Mouse (Mus musculus) left cerebral cortex, adult 11 months (tissue): ENCODE measurements at regions not wholly inside any gene's neighbourhood (a gene's known extent, or its start where the extent isn't known, plus 50 kb on each side); places are given as distances from the start of the nearest gene placed in this dataset.

Experiments used
- DNase-seq: peaks from one replicate; pipeline ENCODE4 v3.0.0; 2022; ENCODE audit warnings: low spot score

DNA sequence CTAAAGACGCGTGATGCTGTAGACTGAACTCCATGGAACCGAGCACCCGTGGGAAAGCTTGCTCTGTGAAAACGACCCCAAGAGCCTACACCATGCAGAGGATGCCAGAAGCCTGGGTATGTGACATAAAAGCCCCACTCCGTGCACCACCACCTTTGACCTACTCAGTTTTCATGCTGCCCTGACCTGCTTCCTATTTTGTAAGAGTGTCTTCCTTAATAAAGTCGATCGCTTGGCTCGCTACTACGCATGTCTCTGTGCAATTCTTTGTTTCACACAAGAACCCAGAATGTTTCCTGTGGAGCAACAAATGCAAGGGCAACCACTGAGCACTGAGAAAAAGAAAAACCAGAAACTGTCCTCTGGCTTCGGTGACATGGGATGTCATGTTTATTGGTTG, 60.5 kb downstream of the Sec61b start:
- DNase-seq = no peak

DNA sequence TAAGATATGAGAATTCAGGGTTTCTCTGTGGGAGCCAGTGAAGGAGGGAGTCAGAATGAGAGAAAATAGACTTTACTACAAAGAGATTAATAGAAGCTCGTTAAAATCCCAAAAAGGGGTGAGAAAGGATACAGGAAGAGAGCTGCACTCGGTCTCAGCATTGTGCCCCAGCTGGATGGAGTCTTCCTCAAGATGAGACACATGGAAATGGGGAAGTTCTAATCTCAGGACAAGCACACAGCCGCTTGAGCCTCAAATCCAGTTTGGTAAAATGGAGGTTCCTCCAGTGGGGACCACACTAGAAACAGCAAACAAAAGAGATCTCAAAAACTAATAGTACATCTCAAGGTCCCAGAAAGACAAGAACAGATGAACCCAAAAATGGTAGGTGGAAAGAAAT, 93.2 kb downstream of the Sec61b start:
- DNase-seq = no peak

DNA sequence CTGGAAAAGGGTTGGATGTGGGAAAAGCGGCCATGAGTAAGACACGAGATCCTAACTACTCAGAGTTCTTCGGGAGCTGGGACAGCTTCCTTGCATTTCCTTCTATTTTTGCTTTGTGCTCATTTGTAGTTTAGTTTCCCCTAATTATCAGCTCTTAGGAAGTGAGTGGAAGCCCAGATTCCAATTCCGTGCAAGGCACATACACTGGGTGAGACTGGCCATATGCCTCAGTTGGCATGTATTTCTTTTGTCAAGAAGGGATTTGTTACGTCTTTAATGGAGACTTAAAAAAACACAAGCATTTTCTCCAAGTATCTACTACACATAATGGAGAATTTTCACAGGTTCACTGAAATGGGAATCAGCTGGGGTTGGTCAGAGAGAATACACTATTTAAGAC, 96.4 kb downstream of the Sec61b start:
- DNase-seq = no peak

DNA sequence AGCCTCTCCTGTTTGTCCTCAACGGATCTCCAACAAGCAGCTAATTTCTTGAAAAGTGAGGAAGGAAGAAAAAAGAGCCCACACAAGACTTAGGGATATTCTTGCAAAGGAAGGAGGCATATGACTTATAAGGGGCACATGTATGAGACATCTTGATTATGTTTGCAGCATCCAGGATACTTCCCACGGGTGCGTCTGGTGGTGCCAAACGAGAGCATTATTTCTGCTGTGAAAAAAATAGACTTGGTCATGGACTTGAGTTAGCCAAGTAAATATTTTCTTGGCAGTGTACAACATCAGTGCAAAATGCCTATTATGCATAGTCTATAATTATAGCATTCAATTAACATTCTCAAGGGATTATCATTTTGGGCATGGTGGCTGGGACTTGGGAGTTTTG, 101.6 kb downstream of the Sec61b start:
- DNase-seq = no peak

DNA sequence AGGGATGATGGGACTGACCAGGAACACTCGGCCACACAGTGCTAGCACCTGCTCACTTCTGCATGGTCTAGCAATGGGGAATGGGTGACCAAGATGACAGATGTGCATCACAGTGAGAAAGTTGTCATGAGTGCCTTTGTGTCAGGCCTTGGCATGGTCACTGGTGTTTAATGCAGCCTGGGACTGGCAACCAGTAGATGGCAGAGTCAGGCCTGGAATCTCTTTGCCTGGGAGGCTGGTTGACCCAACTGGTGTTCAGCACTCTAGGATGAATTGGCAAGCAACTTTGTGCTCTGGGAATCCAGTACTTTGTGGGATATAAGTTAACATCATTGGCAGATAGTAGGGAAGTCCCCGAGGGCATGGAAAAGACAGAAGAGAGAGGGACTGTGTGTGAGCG, 103.0 kb downstream of the Sec61b start:
- DNase-seq = no peak

DNA sequence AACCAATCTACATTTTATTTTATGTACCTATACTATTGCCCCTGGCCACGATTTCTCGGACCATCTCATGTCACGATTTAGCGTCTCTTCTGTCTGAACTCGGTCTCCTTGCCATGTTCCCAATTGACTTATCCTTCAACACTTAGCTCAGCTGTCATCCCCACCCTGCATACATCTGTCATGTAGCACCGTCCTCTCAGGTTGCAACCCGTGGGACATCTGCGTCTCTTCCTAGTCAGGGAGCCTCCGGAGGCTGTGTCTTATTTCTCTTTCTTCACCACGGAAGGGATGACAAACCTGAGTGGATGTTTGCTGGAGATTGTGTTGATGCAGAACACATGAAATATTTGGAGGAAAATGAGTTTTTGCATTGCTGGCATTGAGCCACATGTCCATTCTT, 104.2 kb downstream of the Sec61b start:
- no peak for DNase-seq

DNA sequence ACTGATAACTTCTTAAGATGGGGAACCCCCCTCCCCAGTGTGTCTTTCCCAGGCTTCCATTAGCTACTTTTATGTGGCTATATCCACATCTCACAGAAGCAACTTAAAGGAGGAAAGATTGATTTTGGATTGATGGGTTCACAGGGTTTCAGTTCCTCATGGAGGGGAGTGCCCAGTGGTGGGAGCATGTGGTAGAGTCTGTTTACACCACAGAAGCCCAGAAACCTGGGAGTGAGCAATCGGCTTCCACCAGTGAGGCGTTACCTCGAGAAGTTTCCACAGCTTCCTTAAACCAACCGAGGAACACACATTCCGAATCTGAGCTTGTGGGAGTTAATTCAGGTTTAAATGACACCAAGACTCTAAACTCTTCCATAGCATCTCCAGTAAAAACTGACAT, 106.1 kb downstream of the Sec61b start:
- no peak for DNase-seq

DNA sequence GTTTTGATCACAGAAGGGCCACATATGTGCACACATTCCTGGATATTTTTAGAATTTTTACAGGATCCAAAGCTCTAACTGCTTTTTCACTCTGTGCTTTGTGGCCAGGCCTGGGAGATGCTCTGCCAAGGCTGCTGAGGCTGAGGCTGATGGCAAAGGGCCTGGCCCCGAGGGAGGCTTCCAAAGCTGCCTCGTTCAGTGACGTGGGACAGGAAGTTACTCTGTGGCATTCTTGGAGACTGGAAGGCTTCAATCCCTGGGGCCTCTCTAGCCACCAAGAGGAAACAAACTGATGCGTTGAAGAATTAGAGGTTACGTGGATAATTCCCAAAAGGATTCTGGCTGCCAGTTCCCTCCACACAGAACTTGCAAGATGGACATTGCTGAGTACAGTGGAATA, 112.8 kb downstream of the Sec61b start:
- DNase-seq = no peak

DNA sequence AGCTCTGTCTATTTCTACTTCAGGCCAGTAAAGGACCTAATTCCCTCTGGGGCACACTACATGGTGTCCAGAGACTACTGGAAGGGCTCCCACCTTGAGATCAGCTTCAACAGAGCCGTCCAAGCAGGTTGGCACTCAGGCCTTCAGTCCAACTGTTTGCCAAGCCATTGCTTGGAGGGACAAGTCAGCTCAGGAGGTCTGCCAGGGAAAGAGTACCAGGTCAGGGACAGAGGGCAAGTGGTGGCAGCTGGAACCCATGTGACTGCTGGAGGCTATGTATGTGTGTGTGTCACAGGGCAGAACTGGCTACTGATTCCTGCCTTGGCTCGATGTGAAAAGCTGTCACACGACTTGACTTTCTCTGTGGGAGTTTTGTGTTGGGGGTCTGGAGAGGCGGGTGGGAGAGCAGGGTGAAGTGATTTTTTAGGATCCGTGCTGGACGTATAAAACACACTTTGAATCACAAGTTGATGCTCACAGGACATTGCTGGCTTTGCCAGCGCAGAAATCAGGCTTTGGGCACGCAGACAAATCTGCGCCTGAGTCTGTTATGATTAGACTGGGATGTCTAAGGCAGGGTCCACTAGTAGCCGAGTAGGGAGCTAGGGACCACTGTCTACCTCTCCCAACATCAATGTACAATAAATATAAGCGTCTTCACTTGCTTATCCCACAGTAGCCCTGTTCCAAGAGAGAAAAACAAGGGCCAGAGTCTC, 118.0 kb downstream of the Sec61b start:
- DNase-seq = no peak

DNA sequence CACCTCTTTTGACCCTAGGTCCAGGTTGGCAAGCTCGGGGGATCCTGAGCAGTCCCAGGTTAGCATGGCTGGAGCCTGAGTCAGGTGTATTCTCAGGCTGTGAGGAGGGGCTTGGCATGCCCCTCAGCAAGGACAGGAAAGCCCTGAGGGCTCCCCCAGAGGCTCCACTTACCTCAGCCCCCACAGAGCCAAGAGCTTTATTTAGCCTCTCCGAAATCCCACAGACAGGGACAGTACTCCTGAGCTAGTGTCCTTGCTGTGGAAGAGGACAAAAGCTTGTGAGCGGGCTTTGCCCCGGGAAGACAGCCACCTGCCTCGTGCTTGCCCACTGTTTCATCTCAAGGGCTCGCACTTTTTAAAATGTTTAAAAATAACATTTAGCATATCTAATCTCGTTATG, 118.7 kb downstream of the Sec61b start:
- DNase-seq = no peak

DNA sequence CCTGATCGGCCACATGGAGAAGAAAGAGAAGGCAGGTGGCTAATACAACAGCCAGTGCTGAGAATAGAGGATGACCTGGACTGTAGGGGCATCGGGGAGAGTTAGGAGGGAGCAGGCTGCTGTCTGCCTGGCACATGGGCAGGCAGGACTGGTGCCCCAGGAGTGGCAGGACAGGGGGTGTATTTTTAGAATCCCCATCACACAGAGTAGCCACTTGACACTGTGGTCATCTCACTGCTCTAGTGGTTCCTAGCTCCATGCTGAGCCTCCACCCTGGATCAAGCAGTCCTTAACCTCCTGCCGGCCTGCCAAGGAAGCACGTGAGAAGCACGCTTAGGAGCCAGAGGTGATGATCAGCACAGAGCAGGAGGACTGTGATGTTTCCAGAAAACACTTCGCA, 119.7 kb downstream of the Sec61b start:
- DNase-seq = no peak

DNA sequence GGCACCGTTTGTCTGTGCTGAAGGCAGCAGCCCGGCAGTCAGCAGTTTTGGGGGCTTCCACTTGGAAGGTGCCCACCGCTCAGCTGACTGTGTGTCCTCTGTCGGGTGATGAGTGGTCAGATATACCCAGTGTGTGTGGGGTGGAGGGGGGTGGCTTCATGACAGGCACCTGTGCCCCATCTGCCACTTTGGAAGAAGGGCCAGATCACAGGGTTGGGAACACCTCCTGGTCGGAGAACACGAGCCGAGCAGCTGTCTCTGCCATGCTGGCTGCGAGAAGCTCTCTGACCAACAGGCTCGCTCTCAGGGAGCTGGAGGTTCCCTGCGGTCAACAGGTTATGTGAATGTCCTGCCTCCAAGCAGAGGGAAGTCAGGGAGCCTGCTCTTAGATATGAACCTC, 121.4 kb downstream of the Sec61b start:
- no peak for DNase-seq

DNA sequence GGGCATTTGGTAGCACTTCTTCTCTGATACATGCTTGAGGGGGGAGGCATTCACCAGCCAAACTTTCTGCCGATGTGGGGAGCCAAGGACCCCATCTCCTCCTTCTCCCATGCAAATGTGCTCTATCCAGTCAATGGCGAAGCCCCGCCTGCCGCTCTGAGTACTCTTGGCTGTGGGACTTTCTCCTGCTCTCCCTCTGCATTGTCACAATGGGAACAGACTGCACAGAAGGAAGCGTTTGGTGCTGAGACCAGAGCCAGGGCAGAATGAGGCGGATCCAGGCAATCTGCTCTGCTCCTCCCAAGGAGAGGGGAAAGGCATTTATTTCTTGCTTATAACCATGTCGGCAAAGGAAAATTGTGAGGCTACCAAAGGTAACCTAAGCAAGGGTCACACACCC, 123.1 kb downstream of the Sec61b start:
- DNase-seq = no peak

DNA sequence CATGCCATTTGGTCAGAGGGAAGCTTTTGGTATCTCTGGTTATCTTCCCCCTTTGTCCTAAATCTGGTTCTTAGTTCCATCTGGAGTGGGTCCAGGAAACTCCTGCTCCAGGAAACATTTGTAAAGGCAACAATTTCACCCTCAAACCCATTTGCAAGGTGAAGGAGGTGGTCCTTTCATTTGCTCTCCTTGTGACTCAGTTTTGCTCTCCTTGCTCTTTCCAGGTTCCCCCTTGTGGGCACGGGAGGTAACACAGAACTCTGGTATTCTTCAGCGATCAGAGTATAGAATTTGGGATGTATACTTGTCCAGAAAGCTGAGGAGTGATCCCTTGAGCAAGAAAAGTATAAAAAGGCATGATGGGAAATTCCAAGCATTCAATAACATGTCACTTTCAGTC, 123.8 kb downstream of the Sec61b start:
- DNase-seq = no peak

DNA sequence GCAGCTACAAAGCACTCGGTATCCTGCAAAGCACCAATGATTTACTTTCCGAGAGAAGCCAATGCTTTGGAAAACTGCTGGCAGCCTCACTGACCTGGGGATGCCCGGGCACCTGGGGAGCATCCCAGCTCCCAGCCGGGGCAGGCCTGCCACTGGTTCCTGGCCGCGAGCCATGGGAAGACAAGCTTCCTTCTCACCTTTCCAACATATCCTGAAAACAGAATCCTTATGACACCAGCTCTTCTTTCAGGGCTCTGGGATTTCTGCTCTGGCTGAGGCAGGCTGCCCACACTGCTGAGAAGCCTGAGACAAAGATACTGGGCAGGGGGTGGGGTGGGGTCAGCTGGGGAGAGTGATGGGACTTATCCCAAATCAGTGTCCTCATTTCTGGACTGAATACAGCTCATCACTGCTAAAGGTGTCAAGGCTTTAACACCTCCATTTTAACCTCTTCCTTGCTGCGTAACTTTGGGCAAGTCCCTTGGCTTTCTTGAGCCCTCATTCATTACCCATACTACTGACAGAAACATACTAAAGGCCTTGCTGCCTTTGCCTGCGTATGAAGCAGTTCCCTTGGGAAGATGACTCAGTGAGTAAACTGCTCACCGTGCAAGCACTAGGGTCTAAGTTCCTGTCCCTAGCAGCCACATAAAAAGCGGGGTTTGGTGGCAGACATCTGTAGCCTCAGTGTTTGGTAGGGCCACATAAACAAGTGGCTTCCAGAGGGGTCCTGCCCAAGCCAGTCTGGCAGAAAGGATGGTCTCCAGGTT, 127.0 kb downstream of the Sec61b start:
- no peak for DNase-seq

DNA sequence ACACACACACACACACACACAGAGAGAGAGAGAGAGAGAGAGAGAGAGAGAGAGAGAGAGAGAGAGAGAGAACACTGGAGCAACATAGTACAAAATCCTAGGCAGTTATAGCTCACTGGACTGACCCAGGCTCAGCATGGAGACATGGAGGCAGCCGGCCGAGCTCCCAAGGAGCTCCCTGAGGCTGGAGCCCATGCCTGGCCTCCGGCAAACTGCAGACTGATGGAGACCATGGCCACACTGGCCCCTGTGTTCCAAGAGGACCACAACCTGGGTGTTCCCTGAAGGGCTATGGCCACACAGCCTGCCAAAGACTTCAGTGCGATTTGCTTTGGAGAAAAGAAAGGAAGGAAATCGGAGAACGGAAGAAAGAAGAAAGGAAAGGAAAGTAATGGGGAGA, 128.9 kb downstream of the Sec61b start:
- no peak for DNase-seq

DNA sequence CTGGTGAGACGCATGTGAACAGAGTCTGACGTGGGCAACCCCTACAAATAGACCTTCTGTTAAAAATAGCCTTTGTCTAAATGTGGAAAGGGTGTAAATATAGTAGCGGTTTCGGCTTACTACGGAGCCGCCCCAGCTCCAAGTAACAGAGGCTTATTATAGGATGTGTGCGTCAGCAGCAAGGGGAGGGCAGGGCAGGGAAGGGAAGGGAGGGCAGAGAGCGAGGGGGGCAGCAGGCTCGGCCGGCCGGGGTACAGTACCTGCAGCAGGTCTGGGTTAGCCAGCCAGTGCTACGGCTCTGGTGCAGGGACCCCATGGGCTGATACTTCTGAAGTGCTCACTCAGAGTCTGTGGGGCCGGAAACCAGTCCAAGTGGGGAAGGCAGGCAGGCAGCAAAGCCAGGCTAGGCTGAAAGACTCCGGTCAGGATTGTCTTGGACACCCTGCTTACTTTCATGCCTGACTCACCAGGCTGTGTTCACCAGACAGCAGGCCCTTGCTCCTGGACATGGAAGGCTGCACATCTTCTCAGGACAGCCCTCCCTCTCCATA, 129.5 kb downstream of the Sec61b start:
- DNase-seq = peak; percentile 43

DNA sequence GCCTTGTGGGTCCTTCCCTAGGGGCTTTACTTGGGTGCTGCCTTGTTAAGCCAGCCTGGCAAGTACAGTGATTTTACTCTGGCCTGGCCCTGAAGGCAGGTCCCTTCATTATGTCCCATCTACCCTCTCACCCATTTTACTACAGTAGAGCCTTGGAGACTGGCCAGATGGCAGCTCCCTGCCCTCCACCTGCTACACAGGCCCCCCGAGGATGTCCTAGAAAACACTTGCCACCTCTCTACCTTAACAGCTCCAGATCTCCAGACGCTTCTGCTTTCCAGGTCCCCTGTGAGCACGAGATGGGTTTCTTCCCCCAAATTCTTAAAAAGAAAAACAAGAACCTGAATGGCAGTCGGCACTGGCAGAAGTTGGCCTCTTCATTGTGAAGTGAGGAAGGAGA, 131.2 kb downstream of the Sec61b start:
- DNase-seq = no peak

DNA sequence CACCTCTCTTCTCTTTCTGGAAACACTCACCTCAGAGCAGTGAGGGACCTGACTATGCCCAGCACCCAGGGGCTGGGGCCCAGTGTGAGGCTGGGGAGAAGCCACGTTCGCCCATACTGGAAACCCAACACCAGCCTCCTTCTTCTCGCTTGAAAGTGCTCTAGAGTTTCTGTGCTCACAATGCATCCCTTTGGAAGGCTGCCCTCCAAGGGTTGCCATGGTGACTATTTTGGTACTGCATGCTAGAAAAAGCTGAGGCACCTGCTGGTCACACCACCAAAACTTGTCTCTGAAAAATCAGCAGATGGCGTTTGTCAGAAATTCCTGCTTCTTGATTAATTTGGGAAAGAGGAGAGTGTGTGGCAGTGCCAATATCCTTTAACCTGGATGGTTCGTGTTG, 134.2 kb downstream of the Sec61b start:
- DNase-seq = peak; percentile 81

DNA sequence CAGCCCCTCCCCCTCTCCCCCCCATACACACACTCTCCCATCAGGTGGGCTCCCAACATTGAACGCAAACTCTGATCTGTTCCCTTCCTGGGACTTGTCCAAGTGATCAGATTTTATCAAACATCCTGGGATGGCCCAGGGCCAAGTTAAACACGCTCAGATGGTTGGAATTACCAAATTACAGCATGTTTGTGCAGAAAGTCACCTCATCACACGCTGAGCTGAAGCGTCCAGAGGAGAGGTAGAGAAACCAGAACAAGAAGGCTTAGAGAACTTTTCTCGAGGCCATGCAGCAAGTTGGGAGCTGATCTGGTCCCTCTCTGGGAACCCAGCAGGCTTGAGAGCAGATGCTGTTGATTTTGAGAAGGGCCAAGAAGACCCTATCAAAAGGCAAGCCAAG, 136.5 kb downstream of the Sec61b start:
- no peak for DNase-seq

DNA sequence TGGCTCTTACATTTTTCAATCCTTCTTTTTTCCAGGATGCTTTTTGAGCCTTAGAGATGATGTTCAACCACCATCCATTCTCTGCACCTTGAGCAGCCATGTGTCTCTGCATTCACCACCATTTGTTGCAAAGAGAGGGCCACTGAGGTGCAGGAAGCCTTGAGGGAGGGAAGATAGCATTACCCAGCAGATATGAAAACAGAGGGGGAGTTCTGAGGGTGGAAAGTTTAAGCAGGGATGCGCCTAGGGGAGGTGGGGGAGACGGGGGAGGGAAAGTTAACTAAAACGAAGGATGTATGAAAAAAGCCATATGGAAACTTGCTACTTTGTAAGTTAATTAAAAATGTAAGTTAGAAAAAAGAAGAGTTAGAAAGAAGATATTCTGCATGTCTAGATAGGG, 142.1 kb downstream of the Sec61b start:
- no peak for DNase-seq

DNA sequence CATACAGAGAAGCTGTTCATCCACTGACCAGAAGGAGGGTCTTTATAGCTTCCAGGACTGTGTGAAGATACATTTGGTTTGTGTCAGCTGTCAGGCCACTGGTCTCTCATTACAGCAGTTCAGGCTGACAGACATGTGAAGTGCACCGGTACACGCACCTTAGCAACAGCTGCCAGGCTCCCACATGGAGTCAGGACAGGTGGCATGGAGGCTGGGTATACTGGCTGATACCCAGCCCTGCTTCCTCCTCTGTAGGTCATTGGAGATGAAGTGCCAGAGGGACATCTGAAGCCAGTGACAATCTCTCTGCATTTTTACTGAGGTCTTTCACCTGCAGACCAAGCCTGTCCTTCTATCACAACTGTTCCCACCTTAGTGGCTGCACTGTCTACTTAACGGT, 146.2 kb downstream of the Sec61b start:
- DNase-seq = no peak

DNA sequence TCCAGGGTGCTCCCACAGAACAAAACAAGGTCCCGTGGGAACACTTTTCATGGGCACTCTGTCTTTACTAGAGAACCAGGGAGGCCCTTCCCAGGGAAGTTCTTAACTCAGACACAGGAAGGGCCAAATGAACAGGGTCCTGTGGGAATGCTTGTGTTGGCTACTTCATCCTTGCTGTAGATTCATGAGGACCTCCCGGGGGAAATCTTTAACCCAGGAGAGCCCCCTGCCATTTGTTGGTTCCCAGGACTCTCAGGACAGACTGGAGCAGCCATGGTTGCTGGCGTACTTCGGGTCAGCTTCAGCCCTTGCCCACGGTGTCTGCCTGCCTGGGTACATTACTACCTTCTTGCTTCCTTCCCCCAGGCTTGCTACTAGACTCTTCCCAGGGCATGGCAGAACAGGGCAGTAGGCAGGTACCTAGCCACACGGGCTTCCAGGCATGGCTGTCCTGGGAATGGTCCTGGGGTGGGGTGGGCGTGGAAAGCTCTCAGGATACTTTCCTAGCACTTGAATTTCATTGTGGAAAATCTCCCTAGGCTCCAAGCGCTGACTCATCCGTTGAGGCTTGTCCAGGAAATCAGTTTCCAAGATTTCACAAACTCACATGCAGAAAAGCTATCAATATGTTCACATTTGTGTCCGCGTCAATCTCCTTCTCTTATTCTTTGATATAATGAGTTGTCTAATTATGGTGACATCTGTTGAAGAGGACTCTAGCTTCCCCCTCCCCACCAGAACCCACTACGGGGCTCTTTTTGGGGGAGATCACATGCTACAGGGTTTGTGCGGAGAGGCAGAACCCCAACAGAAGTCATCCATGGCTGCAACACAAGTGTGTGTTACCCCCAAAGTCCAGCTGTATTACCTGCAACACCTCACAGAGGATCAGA, 148.6 kb downstream of the Sec61b start:
- no peak for DNase-seq
